Mouse (Mus musculus) kidney, postnatal 0 days (tissue): ENCODE measurements at regions not wholly inside any gene's neighbourhood (a gene's known extent, or its start where the extent isn't known, plus 50 kb on each side); places are given as distances from the start of the nearest gene placed in this dataset.

ENCODE experiments used
- ATAC-seq: fragments of 200-750 bp; cut with Nextera tagmentation; replicated peaks from 2 replicates; pipeline ENCODE4 v1.8.0; 2017; ENCODE audit warnings: low read depth, moderate number of reproducible peaks, moderate TSS enrichment, moderate library complexity; ENCODE audit not compliant: low FRiP score
- DNase-seq: peaks from one replicate; pipeline ENCODE4 v3.0.0-alpha.2; 2016; ENCODE audit warnings: low spot score
- H3K27ac ChIP-seq: fragments of 300-500 bp; sonication (generic); 2 replicates; pipeline ENCODE4 v1.5.1; 2014; ENCODE audit warnings: mild to moderate bottlenecking
- H3K27me3 ChIP-seq: fragments of 300-500 bp; sonication (generic); 2 replicates; pipeline ENCODE4 v1.6.1; 2014; ENCODE audit warnings: low read length, mixed read lengths; ENCODE audit not compliant: insufficient read depth
- H3K36me3 ChIP-seq: fragments of 300-500 bp; sonication (generic); 2 replicates; pipeline ENCODE4 v1.6.1; 2014; ENCODE audit warnings: low read length, mixed read lengths; ENCODE audit not compliant: insufficient read depth
- H3K4me1 ChIP-seq: fragments of 300-500 bp; sonication (generic); replicated peaks from 2 replicates; pipeline ENCODE4 v1.6.1; 2014; ENCODE audit warnings: antibody characterized with exemption, low read length, mixed read lengths; ENCODE audit not compliant: insufficient read depth
- H3K4me2 ChIP-seq: fragments of 300-500 bp; sonication (generic); 2 replicates; pipeline ENCODE4 v1.6.1; 2014; ENCODE audit warnings: mild to moderate bottlenecking, low read length, moderate library complexity, mixed read lengths
- H3K4me3 ChIP-seq: fragments of 300-500 bp; sonication (generic); replicated peaks from 2 replicates; pipeline ENCODE4 v1.5.1; 2014; ENCODE audit warnings: low read depth, low read length
- H3K9ac ChIP-seq: fragments of 300-500 bp; sonication (generic); 2 replicates; pipeline ENCODE4 v1.6.1; 2014; ENCODE audit warnings: low read depth, low read length
- H3K9me3 ChIP-seq: fragments of 300-500 bp; sonication (generic); replicated peaks from 2 replicates; pipeline ENCODE4 v1.6.1; 2016; ENCODE audit warnings: low read length, inconsistent platforms, mixed read lengths
- CTCF ChIP-seq: IDR thresholded peaks from 2 replicates; pipeline ENCODE4 v1.5.1; 2016; ENCODE audit warnings: antibody characterized with exemption, low read depth, mild to moderate bottlenecking, moderate library complexity
- WGBS: fragments of 180-500 bp; shearing (Covaris S2); extraction: QIAGEN DNeasy Blood & Tissue Kit; methylation state at CpG from one replicate; pipeline ENCODE4 v1.1.7; 2014; 5-methylcytosine and 5-hydroxymethylcytosine counted together

GRCm38 (mm10) chr5:142314466-142314865 is 86.8 kb upstream of the Foxk1 start:
- Histone ChIP-seq H3K27ac (no peak overlapping the region), H3K27me3 (no peaks in the 10 kb centered on the region), H3K4me3 (no peak overlapping the region), H3K36me3 (no peaks in the 10 kb centered on the region), H3K9ac (no peak overlapping the region), H3K4me1 (no peaks in the 10 kb centered on the region), H3K9me3 (no peaks in the 10 kb centered on the region), H3K4me2 (no peak overlapping the region)
- 85% methylated on average over 5 of the region's 5 CpGs for WGBS
- DNase-seq = no peak
- TF ChIP-seq CTCF = no peak
- ATAC-seq = no peak

- Histone ChIP-seq H3K27me3 (no peaks in the 10 kb centered on the region), H3K9me3 (no peaks in the 10 kb centered on the region), H3K36me3 (no peaks in the 10 kb centered on the region), H3K27ac (no peak overlapping the region), H3K4me3 (no peak overlapping the region), H3K4me2 (no peak overlapping the region), H3K4me1 (no peaks in the 10 kb centered on the region), H3K9ac (no peak overlapping the region)
- TF ChIP-seq CTCF = peak; percentile 90
- ATAC-seq = no peak
- DNase-seq = peak; percentile 81
- WGBS = 5% methylated on average over 7 of the region's 7 CpGs
These were observed 82.0 kb upstream of the Foxk1 start for GRCm38 (mm10) chr5:142319268-142319667.

- Histone ChIP-seq H3K4me1 (no peaks in the 10 kb centered on the region), H3K9me3 (no peaks in the 10 kb centered on the region), H3K36me3 (no peaks in the 10 kb centered on the region), H3K27ac (no peak overlapping the region), H3K9ac (no peak overlapping the region), H3K4me3 (no peak overlapping the region), H3K4me2 (no peak overlapping the region), H3K27me3 (no peaks in the 10 kb centered on the region)
- DNase-seq (no peak), ATAC-seq (no peak)
- 72% methylated on average over 8 of the region's 8 CpGs for WGBS
- no peak for TF ChIP-seq CTCF
These were observed 80.0 kb upstream of the Foxk1 start for GRCm38 (mm10) chr5:142321316-142321715.

DNA sequence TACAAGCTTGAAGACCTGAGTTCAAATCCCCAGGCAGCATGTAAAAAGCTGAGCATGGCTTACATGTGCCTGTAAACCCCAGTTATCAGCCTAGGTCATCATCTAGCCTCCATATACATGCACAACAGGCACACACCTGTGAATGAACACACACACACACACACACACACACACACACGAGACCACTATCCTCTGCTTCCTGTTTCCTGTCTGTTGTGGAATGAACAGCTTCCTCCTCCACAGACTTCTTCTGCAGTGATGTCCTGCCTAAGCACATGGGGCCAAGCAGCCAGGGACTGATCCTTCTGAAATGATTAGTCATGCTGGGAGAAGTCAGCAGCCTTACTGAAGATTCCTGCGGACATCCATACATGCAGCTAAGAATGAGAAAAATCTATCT is 76.4 kb upstream of the Foxk1 start:
- Histone ChIP-seq H3K4me3 (no peak overlapping the region), H3K36me3 (no peaks in the 10 kb centered on the region), H3K4me2 (no peak overlapping the region), H3K9me3 (no peaks in the 10 kb centered on the region), H3K27ac (no peak overlapping the region), H3K9ac (no peak overlapping the region), H3K4me1 (no peaks in the 10 kb centered on the region), H3K27me3 (no peaks in the 10 kb centered on the region)
- WGBS = 55% methylated on average over 2 of the region's 2 CpGs
- DNase-seq (no peak), ATAC-seq (no peak)
- no peak for TF ChIP-seq CTCF

- Histone ChIP-seq H3K27ac (no peak overlapping the region), H3K9me3 (no peaks in the 10 kb centered on the region), H3K4me2 (no peak overlapping the region), H3K27me3 (no peaks in the 10 kb centered on the region), H3K4me3 (no peak overlapping the region), H3K9ac (no peak overlapping the region), H3K4me1 (no peaks in the 10 kb centered on the region), H3K36me3 (no peaks in the 10 kb centered on the region)
- no peak for ATAC-seq
- 72% methylated on average over 4 of the region's 4 CpGs for WGBS
- DNase-seq = peak; percentile 17
- peak; percentile 37; the same call in 1 of the 2 replicates for TF ChIP-seq CTCF
These were observed 75.7 kb upstream of the Foxk1 start for GRCm38 (mm10) chr5:142325560-142325959.

DNA sequence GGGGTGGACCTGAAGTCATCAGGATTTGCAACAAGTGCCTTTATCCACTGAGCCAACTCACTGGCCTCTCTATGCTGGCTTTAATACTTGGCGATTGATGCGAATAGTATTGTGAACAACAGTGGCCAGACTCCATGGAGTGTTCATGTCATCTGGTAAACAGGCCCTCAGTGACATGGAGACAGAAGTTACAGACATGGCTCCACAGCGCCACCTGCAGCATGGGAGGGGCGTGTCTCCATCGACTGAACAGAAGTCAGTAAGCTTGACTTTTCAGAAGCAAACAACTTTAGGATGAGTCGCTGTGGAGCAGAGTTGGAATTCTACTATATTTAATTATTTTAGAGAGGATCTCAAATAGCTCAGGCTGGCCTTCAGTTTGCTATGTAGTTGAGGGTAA is 74.0 kb upstream of the Foxk1 start:
- TF ChIP-seq CTCF = peak; percentile 64
- H3K36me3 ChIP-seq = no peaks in the 10 kb centered on the region
- no peak overlapping the region for H3K4me2 ChIP-seq
- H3K9ac ChIP-seq = no peak overlapping the region
- H3K4me1 ChIP-seq = no peaks in the 10 kb centered on the region
- DNase-seq (peak; percentile 40), ATAC-seq (no peak)
- H3K4me3 ChIP-seq = no peak overlapping the region
- no peaks in the 10 kb centered on the region for H3K9me3 ChIP-seq
- no peak overlapping the region for H3K27ac ChIP-seq
- H3K27me3 ChIP-seq = no peaks in the 10 kb centered on the region
- WGBS = 77% methylated on average over 6 of the region's 6 CpGs
